In the genomic region with DNA sequence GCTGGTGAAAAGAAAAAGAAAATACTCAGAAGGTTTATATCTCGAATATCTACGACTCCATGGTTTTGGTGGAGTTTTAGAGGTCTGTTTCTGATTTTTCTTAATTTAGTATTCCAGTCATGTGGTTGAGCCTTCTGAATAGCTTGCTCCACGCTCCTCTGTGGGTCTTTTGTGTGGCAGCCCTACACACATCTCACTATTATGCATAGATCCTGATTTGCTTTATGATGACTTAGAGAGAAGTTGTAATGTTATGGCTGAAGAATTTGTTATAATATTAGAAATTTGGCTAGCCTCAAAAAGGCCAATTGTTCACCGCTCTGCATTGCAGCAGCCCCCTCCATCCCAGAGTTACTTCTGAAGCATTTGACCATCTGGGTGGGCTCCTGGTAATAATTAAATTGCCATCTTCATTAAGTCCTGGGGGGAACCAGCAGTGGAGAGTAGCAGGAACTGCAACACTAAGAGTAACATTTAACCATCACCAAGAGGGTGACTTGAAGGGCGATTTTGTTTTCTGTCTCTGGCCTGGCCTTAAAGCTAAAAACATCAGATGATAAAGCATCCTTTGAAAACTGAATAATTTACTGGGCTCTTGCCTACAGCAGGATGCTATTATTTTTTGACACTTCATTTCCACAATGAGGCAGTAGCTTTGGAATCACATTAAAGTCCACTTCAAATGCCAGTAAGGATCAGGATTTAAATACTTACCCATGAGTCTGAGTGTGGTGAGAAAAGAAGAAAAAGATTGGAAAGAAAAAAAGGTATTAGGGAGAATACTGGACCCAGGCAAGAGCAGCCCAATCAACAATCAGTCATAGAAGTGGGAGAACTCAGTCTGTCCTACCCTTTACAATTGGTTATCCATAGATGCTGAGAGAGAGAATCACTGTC, we compare ENCODE assay signal across 21 mouse cellular contexts.
A peak's percentile ranks its signal among the peaks of the same experiment; 100 is the strongest.
DNase-seq lines count a peak whose midpoint lies in the region; ATAC-seq lines count a peak whose summit lies in the region.
"Had no signal": no experiment of that assay in that cellular context is flagged by ENCODE, and none has a peak within 500 bp of the region (broad histone marks: within the 10 kb centered on the region; RNA-seq: fewer than 3 reads in every experiment).

No protein-coding gene starts in this region.

- WGBS in hindbrain, embryonic 16.5 days, result 57% methylated on average over 5 of the region's 5 CpGs
- 70% methylated on average over 5 of the region's 5 CpGs for WGBS in hindbrain, embryonic 11.5 days
- WGBS in midbrain, embryonic 14.5 days, result 61% methylated on average over 5 of the region's 5 CpGs
- WGBS in midbrain, embryonic 13.5 days, result 60% methylated on average over 5 of the region's 5 CpGs
- WGBS in embryonic facial prominence, embryonic 14.5 days, result 30% methylated on average over 5 of the region's 5 CpGs

- no peaks in the 10 kb centered on the region for H3K9me3 ChIP-seq in hindbrain, embryonic 16.5 days (ENCODE audit: control insufficient read depth, low read length)
- no peaks in the 10 kb centered on the region for H3K9me3 ChIP-seq in hindbrain, embryonic 11.5 days (ENCODE audit: control insufficient read depth, low read length)
- H3K9me3 ChIP-seq in midbrain, embryonic 14.5 days (ENCODE audit: control insufficient read depth, low read length), result no peaks in the 10 kb centered on the region
- H3K9me3 ChIP-seq in midbrain, embryonic 13.5 days, result no peaks in the 10 kb centered on the region
- H3K9me3 ChIP-seq in embryonic facial prominence, embryonic 14.5 days (ENCODE audit: control insufficient read depth, low read length), result no peaks in the 10 kb centered on the region
- H3K9me3 ChIP-seq: liver, embryonic 12.5 days; neural tube, embryonic 12.5 days had no signal

- no peak overlapping the region for H3K27ac ChIP-seq in hindbrain, embryonic 16.5 days (ENCODE audit: low read depth, low read length)
- H3K27ac ChIP-seq in hindbrain, embryonic 11.5 days (ENCODE audit: low read depth, low read length), result no peak overlapping the region
- no peak overlapping the region for H3K27ac ChIP-seq in midbrain, embryonic 14.5 days (replicated peaks; ENCODE audit: low read depth, low read length)
- no peak overlapping the region for H3K27ac ChIP-seq in midbrain, embryonic 13.5 days
- peak overlapping the region; percentile 46 for H3K27ac ChIP-seq in embryonic facial prominence, embryonic 14.5 days (replicated peaks; ENCODE audit: low read depth, low read length)
- H3K27ac ChIP-seq: layer of hippocampus, adult 2 months; liver, embryonic 12.5 days; neural tube, embryonic 12.5 days; stomach, postnatal 0 days had no signal

- no peak overlapping the region for H3K4me2 ChIP-seq in hindbrain, embryonic 16.5 days (ENCODE audit: low read length)
- H3K4me2 ChIP-seq in hindbrain, embryonic 11.5 days (replicated peaks; ENCODE audit: low read depth, low read length), result no peak overlapping the region
- no peak overlapping the region for H3K4me2 ChIP-seq in midbrain, embryonic 14.5 days (ENCODE audit: low read length)
- no peak overlapping the region for H3K4me2 ChIP-seq in midbrain, embryonic 13.5 days (replicated peaks)
- no peak overlapping the region for H3K4me2 ChIP-seq in embryonic facial prominence, embryonic 14.5 days (ENCODE audit: low read depth, low read length)
- H3K4me2 ChIP-seq: heart, embryonic 11.5 days; liver, embryonic 12.5 days; neural tube, embryonic 12.5 days had no signal

- ATAC-seq in hindbrain, embryonic 16.5 days, result peak; percentile 70
- ATAC-seq in hindbrain, embryonic 11.5 days (ENCODE audit: low FRiP score), result no peak
- no peak for ATAC-seq in midbrain, embryonic 14.5 days (ENCODE audit: low FRiP score, low TSS enrichment)
- no peak for ATAC-seq in midbrain, embryonic 13.5 days
- peak; percentile 44; the same call in 1 of the 2 replicates for ATAC-seq in embryonic facial prominence, embryonic 14.5 days (ENCODE audit: low read depth)
- ATAC-seq: forebrain, postnatal 0 days; liver, embryonic 12.5 days had no signal

- no peak overlapping the region for H3K9ac ChIP-seq in hindbrain, embryonic 16.5 days (ENCODE audit: low read depth, low read length)
- no peak overlapping the region for H3K9ac ChIP-seq in hindbrain, embryonic 11.5 days (ENCODE audit: low read depth, low read length)
- no peak overlapping the region for H3K9ac ChIP-seq in midbrain, embryonic 14.5 days (replicated peaks; ENCODE audit: low read length)
- H3K9ac ChIP-seq in midbrain, embryonic 13.5 days (replicated peaks), result no peak overlapping the region
- H3K9ac ChIP-seq in embryonic facial prominence, embryonic 14.5 days (ENCODE audit: low read depth, low read length), result no peak overlapping the region
- H3K9ac ChIP-seq: forebrain, postnatal 0 days; liver, embryonic 12.5 days; neural tube, embryonic 12.5 days had no signal

- no peak for DNase-seq in hindbrain, embryonic 11.5 days (ENCODE audit: low spot score)
- DNase-seq in midbrain, embryonic 14.5 days, result peak; percentile 13
- peak; percentile 65 for DNase-seq in embryonic facial prominence, embryonic 14.5 days (ENCODE audit: low spot score)
- DNase-seq in ovary, adult 18-20 months (ENCODE audit: low spot score), result no peak
- no peak for DNase-seq in heart, postnatal 4 days
- DNase-seq: cerebellum, adult 8-10 months; forebrain, postnatal 0 days; heart, postnatal 10 days; kidney, adult 18-20 months; kidney, postnatal 14 days; lung, postnatal 10 days; right cerebral cortex, adult 18-20 months had no signal

- no peaks in the 10 kb centered on the region for H3K36me3 ChIP-seq in hindbrain, embryonic 16.5 days (ENCODE audit: control insufficient read depth, insufficient read depth, low read length)
- H3K36me3 ChIP-seq in hindbrain, embryonic 11.5 days (ENCODE audit: control insufficient read depth, insufficient read depth, low read length), result no peaks in the 10 kb centered on the region
- H3K36me3 ChIP-seq in midbrain, embryonic 14.5 days (ENCODE audit: control insufficient read depth, insufficient read depth, low read length), result no peaks in the 10 kb centered on the region
- no peaks in the 10 kb centered on the region for H3K36me3 ChIP-seq in midbrain, embryonic 13.5 days
- H3K36me3 ChIP-seq in embryonic facial prominence, embryonic 14.5 days (ENCODE audit: control insufficient read depth, insufficient read depth, low read length), result no peaks in the 10 kb centered on the region
- H3K36me3 ChIP-seq: liver, embryonic 12.5 days; neural tube, embryonic 12.5 days had no signal

- no peaks in the 10 kb centered on the region for H3K4me1 ChIP-seq in hindbrain, embryonic 16.5 days (ENCODE audit: control insufficient read depth, insufficient read depth, low read depth, low read length)
- H3K4me1 ChIP-seq in hindbrain, embryonic 11.5 days (replicated peaks; ENCODE audit: control insufficient read depth, insufficient read depth, low read length), result no peaks in the 10 kb centered on the region
- H3K4me1 ChIP-seq in midbrain, embryonic 14.5 days (ENCODE audit: control insufficient read depth, insufficient read depth, low read length), result peaks cover 6% of the 10 kb centered on the region; the same call in 1 of the 2 replicates
- peaks cover 10% of the 10 kb centered on the region for H3K4me1 ChIP-seq in midbrain, embryonic 13.5 days (replicated peaks)
- peaks cover 6% of the 10 kb centered on the region; the same call in 1 of the 2 replicates for H3K4me1 ChIP-seq in embryonic facial prominence, embryonic 14.5 days (ENCODE audit: control insufficient read depth, insufficient read depth, low read length)
- H3K4me1 ChIP-seq: liver, embryonic 12.5 days; megakaryocyte, embryonic 14.5 days; neural tube, embryonic 12.5 days had no signal

- no peak overlapping the region for H3K4me3 ChIP-seq in hindbrain, embryonic 16.5 days (ENCODE audit: low read length)
- no peak overlapping the region for H3K4me3 ChIP-seq in hindbrain, embryonic 11.5 days (ENCODE audit: low read depth, low read length)
- H3K4me3 ChIP-seq in midbrain, embryonic 14.5 days (replicated peaks; ENCODE audit: low read depth, low read length), result no peak overlapping the region
- no peak overlapping the region for H3K4me3 ChIP-seq in midbrain, embryonic 13.5 days (replicated peaks)
- no peak overlapping the region for H3K4me3 ChIP-seq in embryonic facial prominence, embryonic 14.5 days (ENCODE audit: low read depth, low read length)
- H3K4me3 ChIP-seq: erythroblast, embryonic 14.5 days; layer of hippocampus, adult 2 months; liver, embryonic 12.5 days; megakaryocyte, embryonic 14.5 days; neural tube, embryonic 12.5 days had no signal

- no peaks in the 10 kb centered on the region; the same call in 1 of the 2 replicates for H3K27me3 ChIP-seq in hindbrain, embryonic 16.5 days (replicated peaks; ENCODE audit: control insufficient read depth, insufficient read depth, low read length)
- no peaks in the 10 kb centered on the region for H3K27me3 ChIP-seq in hindbrain, embryonic 11.5 days (ENCODE audit: control insufficient read depth, insufficient read depth, low read length)
- no peaks in the 10 kb centered on the region for H3K27me3 ChIP-seq in midbrain, embryonic 14.5 days (ENCODE audit: control insufficient read depth, insufficient read depth, low read length)
- H3K27me3 ChIP-seq in midbrain, embryonic 13.5 days, result no peaks in the 10 kb centered on the region
- H3K27me3 ChIP-seq in embryonic facial prominence, embryonic 14.5 days (replicated peaks; ENCODE audit: control insufficient read depth, insufficient read depth, low read length), result no peaks in the 10 kb centered on the region
- H3K27me3 ChIP-seq: liver, embryonic 12.5 days; neural tube, embryonic 12.5 days had no signal

Comparison
In these comparisons a context has a peak if more than half of its experiments do, and no peak if none do; other contexts are left out.
1. ATAC-seq: peak in hindbrain, embryonic 16.5 days (single experiment) and embryonic facial prominence, embryonic 14.5 days (single experiment); none in hindbrain, embryonic 11.5 days (single experiment), midbrain, embryonic 14.5 days (single experiment) and midbrain, embryonic 13.5 days (single experiment).
2. DNase-seq: peak in midbrain, embryonic 14.5 days (single experiment) and embryonic facial prominence, embryonic 14.5 days (single experiment); none in hindbrain, embryonic 11.5 days (single experiment), ovary, adult 18-20 months (single experiment) and heart, postnatal 4 days (single experiment).